Mouse (Mus musculus) thymus, postnatal 36 days (tissue): ENCODE data around the gene Rgs16.
A peak's percentile ranks its signal among the peaks of the same experiment; 100 is the strongest.

Experiments
- DNase-seq, 2 experiments: peaks; one replicate each; pipeline ENCODE4 v3.0.0; 2022; ENCODE audit warnings: mixed read lengths in 2 of 2

Rgs16 gene

DNA sequence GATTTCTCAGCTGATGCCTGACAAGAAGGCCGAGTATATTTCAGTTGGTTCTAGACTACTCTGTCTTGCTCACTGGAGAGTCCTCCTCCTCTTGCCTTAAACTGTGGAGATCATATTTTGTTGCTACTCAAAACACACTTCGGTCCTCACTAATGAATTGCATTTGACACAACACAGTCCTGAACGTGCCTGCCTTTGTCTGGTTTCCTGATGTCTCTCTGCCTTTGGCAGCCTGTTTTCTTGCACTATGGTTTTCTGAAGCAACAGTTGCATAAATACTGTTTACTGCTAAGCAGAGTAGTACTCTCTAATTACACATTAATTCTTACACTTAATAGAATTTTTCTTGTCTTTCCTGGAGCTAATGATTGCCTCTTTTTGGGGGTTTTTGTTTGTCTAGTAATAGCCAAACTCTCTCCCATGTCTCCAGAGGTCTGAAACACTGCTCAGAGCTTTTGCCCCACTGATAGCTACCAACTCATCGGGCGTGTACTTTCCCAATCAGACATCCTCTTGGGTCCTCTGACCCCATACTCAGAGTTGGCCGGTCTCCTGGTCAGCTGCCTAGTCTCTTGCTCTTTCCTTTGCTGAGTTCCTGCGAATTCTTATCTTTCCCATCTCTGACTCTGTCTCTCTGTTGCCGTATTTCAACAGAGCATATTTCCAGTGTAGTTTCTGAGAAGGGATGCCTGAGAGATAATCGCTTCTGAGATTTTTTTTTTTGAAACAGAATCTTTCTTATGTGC lies 18.4 kb upstream of the Rgs16 start:
- no peak for DNase-seq

DNA sequence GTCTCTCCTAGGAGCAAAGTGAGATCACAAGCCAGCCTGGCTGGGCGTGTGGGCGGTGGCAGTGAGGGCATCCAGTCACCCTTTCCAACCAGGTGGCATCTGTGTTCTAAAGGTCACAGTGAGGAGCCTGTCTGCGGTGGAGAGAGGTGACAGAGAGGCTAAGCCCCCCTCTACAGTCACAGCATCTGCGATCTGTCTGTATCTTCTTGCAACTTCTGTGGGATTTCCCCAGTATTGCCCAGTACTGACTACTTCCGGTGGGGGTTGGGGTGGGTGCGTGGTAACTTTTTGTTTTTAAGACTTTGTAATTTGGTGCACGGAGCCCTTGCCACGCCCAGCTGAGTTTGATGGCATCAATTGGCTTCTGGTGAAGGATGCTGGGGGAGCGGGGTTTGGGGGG lies 16.7 kb upstream of the Rgs16 start:
- peak in 1 of 2 experiments; percentile 61 for DNase-seq

DNA sequence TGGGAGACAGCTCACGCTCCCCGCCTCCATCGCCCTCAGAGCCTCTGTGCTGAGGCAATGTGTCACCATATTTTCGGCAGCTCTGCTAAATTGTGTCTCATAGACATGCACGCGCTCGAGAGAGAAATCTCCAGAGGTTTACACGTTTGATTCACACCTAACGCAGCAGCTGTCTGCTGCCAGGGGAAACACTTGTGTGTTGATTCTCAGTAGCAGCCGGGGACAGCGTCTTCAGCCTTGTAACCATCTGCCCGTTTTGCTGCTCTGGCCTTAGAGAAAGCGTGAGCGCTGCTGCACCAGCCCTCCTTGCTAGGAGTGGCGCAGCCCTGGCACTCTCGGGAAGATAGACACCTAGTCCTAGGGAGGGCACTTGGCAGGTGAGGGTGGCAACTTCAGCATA lies 13.5 kb upstream of the Rgs16 start:
- no peak for DNase-seq

- peak; percentile 40 to 70 for DNase-seq
Observed at GRCm38 (mm10) chr1:153729806-153730205, 10.3 kb upstream of the Rgs16 start.

- no peak for DNase-seq
Observed at GRCm38 (mm10) chr1:153730671-153731070, 9.5 kb upstream of the Rgs16 start.

- peak in 1 of 2 experiments; percentile 73 for DNase-seq
Observed at GRCm38 (mm10) chr1:153733181-153733580, 7.0 kb upstream of the Rgs16 start.

DNA sequence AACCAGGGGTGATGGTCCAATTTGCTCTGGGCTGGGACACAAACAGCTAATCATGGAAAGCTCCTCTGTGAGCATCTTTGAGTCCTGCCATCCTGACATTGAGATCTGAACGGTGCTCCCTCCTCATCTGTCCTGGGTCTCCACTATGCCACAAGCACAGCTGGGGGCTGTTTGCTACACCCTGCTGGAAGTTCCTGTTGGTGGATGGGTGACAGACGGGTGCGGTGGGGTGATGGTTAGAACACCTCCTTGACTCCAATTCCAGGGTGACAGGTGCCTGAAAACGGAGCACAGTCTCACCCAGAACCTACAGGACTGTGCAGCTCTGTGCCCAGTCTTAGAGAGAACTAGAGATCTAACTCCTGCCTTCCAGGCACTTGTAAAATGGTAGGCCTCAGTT lies 5.3 kb upstream of the Rgs16 start:
- peak in 1 of 2 experiments; percentile 50 for DNase-seq

GRCm38 (mm10) chr1:153736096-153736495 lies 4.1 kb upstream of the Rgs16 start:
- DNase-seq, result no peak

DNA sequence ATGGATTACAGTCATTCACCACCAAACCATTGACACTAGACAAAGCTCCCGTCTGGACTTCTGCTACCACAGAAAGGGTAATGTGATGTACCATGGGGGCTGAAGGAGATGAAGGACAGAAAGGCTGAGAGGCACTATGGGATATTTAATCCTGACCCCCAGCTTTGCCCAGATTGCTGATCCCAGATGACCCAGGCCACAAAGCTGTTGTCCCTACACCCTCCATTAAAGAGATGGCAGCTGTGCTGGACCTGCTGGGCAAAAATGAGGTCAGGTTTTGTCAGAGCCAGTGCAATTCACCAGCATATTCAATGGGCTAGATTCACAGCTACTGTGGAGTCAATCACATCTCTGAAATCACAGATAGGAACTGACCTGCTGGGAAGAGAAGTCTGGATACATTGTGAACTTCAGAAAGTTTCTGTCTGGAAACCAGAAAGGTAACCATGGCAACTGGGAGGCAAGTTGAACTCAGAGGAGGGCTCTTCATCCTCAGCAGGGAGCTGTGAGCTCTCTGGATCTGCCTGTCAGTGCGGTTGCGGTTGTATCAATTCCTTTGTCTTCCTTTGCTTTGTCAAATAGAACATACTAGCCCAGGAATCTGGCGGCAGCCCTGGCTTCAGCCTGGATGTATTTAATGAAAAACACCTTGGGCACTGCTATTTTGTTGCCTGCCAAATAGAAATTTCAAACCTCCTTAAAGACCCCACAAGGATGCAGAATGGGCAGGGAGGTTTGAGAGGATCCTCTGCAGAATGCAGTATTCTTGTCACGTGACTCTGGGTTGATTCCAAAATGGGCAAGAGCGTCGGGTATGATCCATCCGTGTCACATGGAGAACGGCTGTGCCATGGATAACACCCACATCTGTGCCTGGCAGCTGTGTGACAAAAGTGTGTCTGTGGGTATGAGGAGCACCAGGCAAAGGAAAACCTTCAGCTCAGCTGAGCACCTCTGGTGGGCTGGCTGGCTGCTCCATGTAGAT lies 2.8 kb upstream of the Rgs16 start:
- no peak for DNase-seq

GRCm38 (mm10) chr1:153739437-153740015 lies 623 bp upstream of the Rgs16 start:
- no peak for DNase-seq

GRCm38 (mm10) chr1:153740775-153741400 lies 739 bp downstream of the Rgs16 start:
- no peak for DNase-seq

GRCm38 (mm10) chr1:153741551-153742316 lies 1.6 kb downstream of the Rgs16 start:
- no peak for DNase-seq

GRCm38 (mm10) chr1:153742374-153743155 lies 2.4 kb downstream of the Rgs16 start:
- peak; percentile 69 to 74 for DNase-seq

GRCm38 (mm10) chr1:153746119-153746670 lies 6.0 kb downstream of the Rgs16 start:
- DNase-seq, result peak in 1 of 2 experiments; percentile 57

DNA sequence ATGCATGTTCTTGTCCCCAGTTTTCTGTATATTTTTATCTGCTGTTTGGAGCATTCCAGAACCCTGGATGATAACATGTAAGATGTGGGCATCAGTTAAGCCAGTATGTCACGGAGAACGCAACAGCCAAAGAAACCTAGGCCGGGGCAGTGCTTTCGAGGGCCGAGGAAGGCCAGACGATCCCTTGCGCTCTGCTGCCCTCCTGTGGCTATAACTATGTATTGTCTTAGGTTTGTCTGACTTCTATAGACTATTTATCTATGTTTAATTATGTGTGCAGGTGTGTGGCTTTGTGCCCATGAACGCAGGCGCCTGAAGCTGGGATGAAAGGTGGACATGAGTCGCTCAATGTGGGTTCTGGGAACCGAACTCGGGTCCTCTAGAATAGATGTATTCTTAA lies 6.6 kb downstream of the Rgs16 start:
- peak; percentile 59 to 67 for DNase-seq

DNA sequence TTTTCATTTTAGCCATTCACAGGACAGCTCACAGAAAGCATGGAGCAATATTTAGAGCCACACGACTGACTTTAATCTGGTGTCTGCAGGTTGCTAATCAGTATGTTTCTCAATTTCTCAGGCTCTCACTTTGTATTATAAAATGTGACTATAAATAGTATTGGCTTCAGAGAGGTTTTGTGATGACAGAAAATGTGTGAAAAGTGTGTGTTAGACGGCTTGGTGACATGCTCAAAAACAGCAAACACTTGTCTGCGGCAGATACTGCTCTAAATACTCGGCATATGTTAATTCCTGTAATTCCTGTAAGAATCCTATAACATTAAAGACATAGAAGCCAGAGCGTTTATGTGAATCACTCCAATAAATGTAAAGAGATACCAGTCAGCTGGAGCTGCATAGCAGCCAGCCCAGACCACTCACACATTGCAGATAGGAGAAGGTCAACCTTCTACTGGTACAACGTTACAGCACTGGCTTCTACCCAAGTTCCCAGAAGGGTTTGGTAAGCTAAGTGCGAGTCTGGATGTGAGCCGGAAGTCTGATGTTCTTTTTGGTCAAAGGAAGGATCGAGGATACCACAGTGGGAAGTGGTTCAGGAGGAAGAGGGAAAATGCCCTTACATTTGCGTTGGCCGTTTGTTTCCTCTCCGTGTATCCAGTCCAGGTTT lies 7.8 kb downstream of the Rgs16 start:
- no peak for DNase-seq

GRCm38 (mm10) chr1:153748549-153748948 lies 8.4 kb downstream of the Rgs16 start:
- peak; percentile 66 to 79 for DNase-seq

- peak; percentile 64 to 68 for DNase-seq
Observed at GRCm38 (mm10) chr1:153749211-153749801, 9.2 kb downstream of the Rgs16 start, which contains the start of gene Rnasel. Rnasel (plus strand) TSS chr1:153749426.

- DNase-seq, result no peak
Observed at GRCm38 (mm10) chr1:153750054-153750453, 9.9 kb downstream of the Rgs16 start.
